Mouse (Mus musculus) erythroblast, embryonic 14.5 days (primary cell): ENCODE measurements around the gene A2ml1.

Source experiments
- GATA1 ChIP-seq: IDR thresholded peaks from 2 replicates; pipeline ENCODE4 v1.6.1; 2012; ENCODE audit warnings: low read length, inconsistent platforms, mixed read lengths
- TAL1 ChIP-seq: IDR thresholded peaks from 3 replicates; pipeline ENCODE4 v1.6.1; 2012; ENCODE audit warnings: low read length, inconsistent platforms, mixed read lengths

GRCm38 (mm10) chr6:128585642-128586245 is 4.3 kb upstream of the A2ml1 start:
- TF ChIP-seq TAL1 (no peak), GATA1 (no peak)
